Mouse (Mus musculus): ENCODE measurements around the gene Rasef.

GRCm38 (mm10) chr4:73748219-73748618, 42.6 kb downstream of the Rasef start:
- no peak for TF ChIP-seq CTCF (IDR thresholded peaks at IDR 0.05; ENCODE audit: low read depth, low read length)
- no peak for TF ChIP-seq POLR2A (IDR thresholded peaks at IDR 0.05; ENCODE audit: extremely low read depth, insufficient read depth, low read length)
